Mouse (Mus musculus): ENCODE results near the gene Fcho2.

The Fcho2 gene

GRCm38 (mm10) chr13:98703786-98704185 lies 111.5 kb downstream of the Fcho2 start:
- no peak for DNase-seq

DNA sequence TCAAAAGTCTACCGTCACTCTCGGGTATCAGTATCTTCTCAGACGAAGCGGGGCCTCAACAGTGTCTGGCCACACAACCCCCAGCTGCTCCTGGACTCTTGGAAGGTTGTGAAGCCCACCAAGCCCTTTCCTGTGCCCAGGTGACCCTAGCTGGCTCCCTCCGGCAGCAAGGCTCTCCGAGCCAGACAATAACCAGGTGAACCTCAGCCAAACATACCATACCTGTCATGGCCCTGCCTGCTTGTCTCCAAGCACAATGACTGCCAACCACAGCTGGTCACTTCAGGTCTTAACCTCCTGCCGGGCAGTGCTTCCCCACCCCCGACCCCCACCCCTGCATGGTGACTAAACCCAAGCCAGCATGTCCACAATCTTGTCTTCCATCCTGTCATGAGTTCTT lies 112.9 kb downstream of the Fcho2 start:
- DNase-seq, result no peak

GRCm38 (mm10) chr13:98701309-98701675 lies 114.0 kb downstream of the Fcho2 start:
- DNase-seq, result no peak

GRCm38 (mm10) chr13:98700661-98701308 lies 114.5 kb downstream of the Fcho2 start:
- DNase-seq, result no peak

GRCm38 (mm10) chr13:98699982-98700540 lies 115.2 kb downstream of the Fcho2 start:
- no peak for DNase-seq

DNA sequence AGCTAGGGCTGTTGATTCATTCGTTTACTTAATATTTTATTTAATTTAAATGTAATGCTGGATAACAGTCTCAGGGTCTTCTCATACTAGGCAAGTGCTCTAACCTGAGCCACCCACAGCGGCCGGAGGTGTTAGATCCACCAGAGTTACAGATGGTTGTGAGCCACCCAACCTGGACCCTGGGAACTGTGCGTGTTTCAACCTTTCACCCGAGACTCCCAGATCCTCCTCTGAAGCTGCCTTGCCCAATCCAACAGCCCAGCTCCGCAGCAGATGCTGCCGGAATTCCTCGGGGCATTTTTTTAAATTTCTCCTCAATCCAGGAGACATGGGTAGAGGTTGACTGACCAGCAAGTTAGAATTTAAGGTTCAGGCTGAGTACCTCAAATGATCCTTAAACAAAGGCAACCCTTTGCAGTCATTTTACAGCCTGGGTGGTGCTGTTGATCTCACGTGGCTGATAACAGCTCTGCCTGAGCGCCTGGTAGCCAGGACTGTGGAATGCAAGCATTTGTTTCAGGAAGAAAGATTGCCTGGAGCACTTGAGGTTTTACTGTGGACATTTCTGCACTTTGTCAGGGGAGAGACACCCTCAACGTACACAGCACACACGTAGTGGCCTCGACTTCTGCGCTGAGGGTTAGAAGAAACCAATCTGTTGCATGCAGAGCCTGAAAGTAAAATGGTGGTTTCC lies 116.1 kb downstream of the Fcho2 start:
- no peak for DNase-seq

GRCm38 (mm10) chr13:98696716-98697115 lies 118.5 kb downstream of the Fcho2 start:
- no peak for DNase-seq

DNA sequence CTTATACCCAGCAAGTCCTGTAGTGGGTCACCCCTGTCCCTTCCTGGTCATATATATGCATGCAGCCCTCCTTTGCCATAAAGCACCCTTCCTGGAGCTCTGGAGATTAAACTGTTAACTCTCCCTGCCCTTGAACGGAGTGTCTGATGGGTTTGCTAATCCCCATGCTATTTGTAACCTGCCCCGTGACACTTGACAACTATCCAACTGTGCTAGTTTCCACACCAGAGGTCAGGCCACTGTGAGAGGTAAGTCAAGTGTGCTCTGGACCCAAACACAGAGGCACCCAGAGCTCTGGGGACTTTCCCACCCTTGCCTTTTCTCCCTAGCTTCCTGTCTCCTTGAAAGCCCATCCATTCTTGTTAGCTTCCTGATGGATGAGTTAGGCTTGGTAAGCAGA lies 119.7 kb downstream of the Fcho2 start:
- no peak for DNase-seq

DNA sequence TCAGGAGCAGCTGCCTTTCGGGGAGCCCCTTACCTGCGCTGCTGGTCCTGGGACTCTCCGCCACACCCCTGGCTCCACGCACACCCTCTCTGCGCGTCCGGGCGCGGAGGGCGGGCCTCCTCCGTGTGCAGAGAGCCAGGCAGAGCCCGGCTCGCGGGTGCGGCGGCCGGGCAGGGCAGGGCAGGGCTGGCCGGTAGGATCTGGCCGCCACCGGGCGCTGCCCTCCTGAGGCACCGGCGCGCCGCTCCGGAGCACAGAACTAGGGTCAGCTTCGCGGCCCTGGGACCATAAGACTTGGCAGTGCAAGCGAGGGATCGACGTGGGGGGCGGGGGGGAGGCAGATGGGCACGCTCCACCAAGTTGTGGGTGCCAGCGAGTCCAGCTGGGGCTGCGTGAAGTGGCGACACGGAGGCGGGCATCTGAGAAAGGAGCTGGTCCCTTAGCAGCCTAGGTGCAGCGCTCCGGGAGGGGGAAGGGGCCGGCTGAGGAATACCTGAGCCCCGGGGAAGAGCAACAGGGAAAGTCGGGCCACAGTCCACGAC lies 120.4 kb downstream of the Fcho2 start, which contains the start of gene Tmem171:
Tmem171 (minus strand) TSS at position 62 of the 542 bp plus-strand sequence.
- DNase-seq, result peak; percentile 36

GRCm38 (mm10) chr13:98693316-98693715 lies 121.9 kb downstream of the Fcho2 start:
- DNase-seq, result no peak

GRCm38 (mm10) chr13:98691956-98692515 lies 123.2 kb downstream of the Fcho2 start:
- no peak for DNase-seq

DNA sequence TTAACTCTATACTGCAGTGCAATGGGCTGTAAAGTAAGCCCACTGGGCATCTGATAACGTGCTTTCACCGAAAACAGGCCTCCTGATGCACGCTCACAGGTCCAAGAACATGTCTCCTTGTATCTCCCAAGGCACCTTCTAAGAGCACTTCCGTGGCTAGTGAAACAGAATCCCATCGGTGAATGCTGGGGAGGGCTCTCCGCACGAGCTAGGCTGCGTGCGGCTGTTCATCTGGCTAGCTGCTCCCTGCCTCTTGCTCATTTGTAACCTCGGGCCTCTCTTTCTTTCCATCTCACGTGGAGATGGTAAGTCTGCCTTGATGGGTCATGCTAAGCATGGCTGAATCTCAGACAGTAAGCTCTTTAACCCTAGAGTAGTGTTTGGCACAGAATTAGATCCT lies 124.4 kb downstream of the Fcho2 start:
- no peak for DNase-seq

- no peak for DNase-seq
Measured at GRCm38 (mm10) chr13:98689605-98690290, 125.5 kb downstream of the Fcho2 start.

DNA sequence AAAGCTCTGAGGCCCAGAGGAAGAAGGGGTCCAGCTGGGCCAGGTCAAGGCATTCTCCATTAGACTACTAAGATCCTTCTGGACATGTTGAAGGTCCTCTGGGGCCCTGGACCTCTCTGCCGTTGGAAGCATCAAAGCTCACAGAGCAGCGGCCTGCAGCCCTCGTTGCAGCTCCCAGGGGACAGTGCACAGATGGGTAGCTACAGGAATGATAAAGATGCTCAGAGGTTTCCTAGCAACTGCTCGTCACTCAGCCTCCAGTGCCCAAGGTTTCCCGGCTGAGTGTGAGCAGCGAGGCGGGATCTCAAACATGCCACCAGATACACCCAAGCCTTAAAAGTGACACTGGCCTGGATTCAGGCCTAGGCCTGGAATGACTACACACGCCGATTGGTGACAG lies 127.3 kb downstream of the Fcho2 start:
- DNase-seq, result peak; percentile 18

DNA sequence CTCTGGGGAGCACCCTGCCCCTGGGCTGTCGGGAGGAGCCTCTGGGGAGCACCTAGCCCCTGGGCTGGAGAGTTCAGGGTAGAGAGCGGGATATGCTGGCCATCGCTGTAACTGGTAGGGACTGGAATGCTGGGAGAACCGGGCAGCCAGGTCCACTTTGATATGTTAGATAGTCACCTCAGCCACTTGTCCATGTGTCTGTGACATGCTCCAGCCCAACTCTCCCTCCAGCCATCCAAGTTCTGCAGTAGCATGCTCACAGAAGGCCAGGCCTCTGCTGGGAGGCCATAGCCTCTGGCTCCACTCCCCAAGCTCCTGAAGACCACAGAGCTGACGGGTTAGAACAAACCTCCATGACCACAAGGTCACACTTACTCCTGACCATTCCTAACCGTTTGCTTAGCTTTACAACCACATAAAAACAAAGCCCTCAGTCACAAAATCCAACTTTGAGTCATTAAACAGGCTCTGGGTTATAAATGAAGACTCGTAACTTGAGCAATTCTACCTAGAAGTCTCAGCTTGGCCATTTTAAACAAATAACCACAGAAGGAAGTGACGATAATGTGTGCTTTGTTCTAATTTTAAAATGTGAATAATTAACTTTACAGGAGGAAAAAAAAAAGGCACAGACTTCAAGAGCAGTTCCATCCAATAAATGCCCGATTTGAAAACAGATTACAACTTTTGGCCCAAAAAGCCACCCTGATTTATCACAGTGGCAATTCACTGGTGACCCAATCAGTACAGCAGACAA lies 130.9 kb downstream of the Fcho2 start:
- DNase-seq, result no peak

- DNase-seq, result no peak
Measured at GRCm38 (mm10) chr13:98683412-98683811, 131.8 kb downstream of the Fcho2 start.

GRCm38 (mm10) chr13:98680470-98681060 lies 134.7 kb downstream of the Fcho2 start:
- no peak for DNase-seq

GRCm38 (mm10) chr13:98679631-98680041 lies 135.6 kb downstream of the Fcho2 start:
- DNase-seq, result no peak

- DNase-seq, result no peak
Measured at GRCm38 (mm10) chr13:98679230-98679629, 136.0 kb downstream of the Fcho2 start.

GRCm38 (mm10) chr13:98673922-98674321 lies 141.3 kb downstream of the Fcho2 start:
- no peak for DNase-seq
